Mouse (Mus musculus): ENCODE results near the gene Gm40193. TPM values are rescaled to one million over a fixed set of nuclear protein-coding genes. Genes with fewer than 3 reads are reported as not detected.

The Gm40193 gene
- total RNA-seq, 2 experiments from 2014 or later = not detected

GRCm38 (mm10) chr11:70506962-70507515 is 25.7 kb downstream of the Gm40193 start:
- no peak for DNase-seq (ENCODE audit: low spot score in 2 of 2)

- DNase-seq (ENCODE audit: low spot score in 2 of 2) = peak; percentile 70 to 77
These were observed 26.4 kb downstream of the Gm40193 start for GRCm38 (mm10) chr11:70506385-70506784.

- DNase-seq (ENCODE audit: low spot score in 2 of 2) = no peak
These were observed 27.8 kb downstream of the Gm40193 start, which contains the start of gene Tm4sf5 for GRCm38 (mm10) chr11:70504970-70505369. Tm4sf5 (plus strand) TSS chr11:70505244.

- DNase-seq (ENCODE audit: low spot score in 2 of 2) = no peak
These were observed 30.7 kb downstream of the Gm40193 start for GRCm38 (mm10) chr11:70502018-70502417.

- no peak for DNase-seq (ENCODE audit: low spot score in 2 of 2)
These were observed 32.3 kb downstream of the Gm40193 start for GRCm38 (mm10) chr11:70500476-70500812.

GRCm38 (mm10) chr11:70499566-70500475 is 32.9 kb downstream of the Gm40193 start:
- DNase-seq (ENCODE audit: low spot score in 2 of 2) = no peak

- DNase-seq (ENCODE audit: low spot score in 2 of 2) = no peak
These were observed 43.1 kb downstream of the Gm40193 start for GRCm38 (mm10) chr11:70489684-70490083.

- no peak for DNase-seq (ENCODE audit: low spot score in 2 of 2)
These were observed 43.6 kb downstream of the Gm40193 start for GRCm38 (mm10) chr11:70489138-70489537.

- no peak for DNase-seq (ENCODE audit: low spot score in 2 of 2)
These were observed 44.9 kb downstream of the Gm40193 start for GRCm38 (mm10) chr11:70487816-70488215.

- no peak for DNase-seq (ENCODE audit: low spot score in 2 of 2)
These were observed 47.2 kb downstream of the Gm40193 start for GRCm38 (mm10) chr11:70485498-70485897.

Other genes starting within 250 kb of the Gm40193 start
- not detected for gene Alox12e, start 210.3 kb downstream of the Gm40193 start, total RNA-seq (2021)
- gene Alox15, start 180.9 kb downstream of the Gm40193 start, total RNA-seq (2021) = not detected
- 10 to 100 TPM; 41.3 to 46.8 TPM for gene Pelp1, start 122.9 kb downstream of the Gm40193 start, total RNA-seq (2021)
- 10 to 100 TPM; 92.5 to 96.0 TPM for gene Arrb2, start 100.3 kb downstream of the Gm40193 start, total RNA-seq (2021)
- gene Med11, start 81.0 kb downstream of the Gm40193 start, total RNA-seq (2021) = 10 to 100 TPM; 20.5 TPM
- 1 to 10 TPM in 1 of 2 experiments, under 1 TPM in 1; 0.96 to 1.1 TPM for gene Zmynd15, start 73.5 kb downstream of the Gm40193 start, total RNA-seq (2021)
- under 1 TPM; 0.42 to 0.69 TPM for gene Cxcl16, start 73.0 kb downstream of the Gm40193 start, total RNA-seq (2021)
- gene Tm4sf5, start 27.7 kb downstream of the Gm40193 start, total RNA-seq (2021) = not detected
- not detected for gene Vmo1, start 18.3 kb downstream of the Gm40193 start, total RNA-seq (2021)
- gene Gltpd2, start 13.7 kb downstream of the Gm40193 start, total RNA-seq (2021) = not detected
- 100 to 1,000 TPM; 221 to 229 TPM for gene Psmb6, start 7.6 kb downstream of the Gm40193 start, total RNA-seq (2021)
- 10 to 100 TPM; 25.0 to 25.6 TPM for gene Pld2, start 7.1 kb upstream of the Gm40193 start, total RNA-seq (2021)
- gene Mink1, start 29.9 kb upstream of the Gm40193 start, total RNA-seq (2021) = 100 to 1,000 TPM; 208 to 249 TPM
- 1 to 10 TPM in 1 of 2 experiments, not detected in 1; 1.1 TPM for gene 4930544D05Rik, start 82.9 kb upstream of the Gm40193 start, total RNA-seq (2021)
- under 1 TPM in 1 of 2 experiments, not detected in 1; 0.94 TPM for gene Chrne, start 86.3 kb upstream of the Gm40193 start, total RNA-seq (2021)
- not detected for gene Gp1ba, start 106.2 kb upstream of the Gm40193 start, total RNA-seq (2021)
- 10 to 100 TPM; 60.3 to 61.5 TPM for gene Rnf167, start 114.3 kb upstream of the Gm40193 start, total RNA-seq (2021)
- 100 to 1,000 TPM; 117 to 125 TPM for gene Slc25a11, start 114.5 kb upstream of the Gm40193 start, total RNA-seq (2021)
- gene Pfn1, start 121.7 kb upstream of the Gm40193 start, total RNA-seq (2021) = 100 to 1,000 TPM; 364 to 371 TPM
- 10 to 100 TPM in 1 of 2 experiments, 1 to 10 TPM in 1; 5.1 to 10.5 TPM for gene Eno3, start 124.3 kb upstream of the Gm40193 start, total RNA-seq (2021)
- gene Spag7, start 136.5 kb upstream of the Gm40193 start, total RNA-seq (2021) = 10 to 100 TPM; 52.8 to 53.9 TPM
- 100 to 1,000 TPM; 183 to 189 TPM for gene Camta2, start 155.2 kb upstream of the Gm40193 start, total RNA-seq (2021)
- gene Inca1, start 167.2 kb upstream of the Gm40193 start, total RNA-seq (2021) = 1 to 10 TPM; 1.4 to 1.8 TPM
- gene Kif1c, start 167.6 kb upstream of the Gm40193 start, total RNA-seq (2021) = 10 to 100 TPM; 55.9 to 59.9 TPM
- 10 to 100 TPM; 16.2 to 17.4 TPM for gene Zfp3, start 231.3 kb upstream of the Gm40193 start, total RNA-seq (2021)